Mouse (Mus musculus) CH12.LX (cell line): ENCODE results near the gene Fam234b. TPM values are rescaled to one million over a fixed set of nuclear protein-coding genes. Genes with fewer than 3 reads are reported as not detected.

Source experiments
- DNase-seq: peaks from one replicate; pipeline ENCODE4 v3.0.0-alpha.2; 2013; ENCODE audit errors: extremely low read depth
- H3K27ac ChIP-seq: 2 replicates; pipeline ENCODE4 v1.5.1; 2012; ENCODE audit warnings: low read depth, mild to moderate bottlenecking, control low read depth, moderate library complexity; ENCODE audit not compliant: insufficient read depth
- H3K27me3 ChIP-seq: replicated peaks from 2 replicates; pipeline ENCODE3; 2012; ENCODE audit warnings: inconsistent platforms
- H3K36me3 ChIP-seq, 2 experiments: replicated peaks in 1 of 2; 2 replicates each; pipeline versions ENCODE3 to v1.6.1; 2012; ENCODE audit warnings: inconsistent platforms in 1 of 2, low read length in 1 of 2, mild to moderate bottlenecking in 1 of 2, mixed read lengths in 1 of 2, moderate library complexity in 1 of 2; ENCODE audit not compliant: control insufficient read depth in 1 of 2, insufficient read depth in 1 of 2
- H3K4me1 ChIP-seq, 2 experiments: 2 replicates each; pipeline ENCODE4 v1.6.1; 2012; ENCODE audit warnings: inconsistent platforms in 1 of 2, moderate library complexity in 1 of 2; ENCODE audit not compliant: insufficient read depth in 2 of 2, control insufficient read depth in 1 of 2
- H3K4me2 ChIP-seq: 2 replicates; pipeline ENCODE4 v1.6.1; 2012; ENCODE audit warnings: low read depth, mild to moderate bottlenecking, control low read depth; ENCODE audit not compliant: poor library complexity, insufficient read depth, severe bottlenecking
- H3K4me3 ChIP-seq, 3 experiments: fragments of 150-350 bp in 1 of 3; sonication (generic) in 1 of 3; replicated peaks in 1 of 3; 2 replicates each; pipeline versions ENCODE3 to v1.5.1; 2011 to 2012; ENCODE audit warnings: low read depth in 2 of 3, low read length in 2 of 3, mild to moderate bottlenecking in 2 of 3, moderate library complexity in 2 of 3, control low read depth in 1 of 3, improper control_type of control experiment in 1 of 3, inconsistent platforms in 1 of 3, mixed read lengths in 1 of 3; ENCODE audit not compliant: poor library complexity in 1 of 3
- H3K79me2 ChIP-seq: replicated peaks from 2 replicates; pipeline ENCODE4 v1.6.1; 2012; ENCODE audit warnings: mild to moderate bottlenecking, moderate library complexity; ENCODE audit not compliant: control insufficient read depth, poor library complexity, insufficient read depth, severe bottlenecking; ENCODE audit errors: extremely low read depth
- H3K9ac ChIP-seq: 2 replicates; pipeline ENCODE4 v1.6.1; 2012; ENCODE audit warnings: low read depth, mild to moderate bottlenecking, control low read depth, moderate library complexity; ENCODE audit not compliant: insufficient read depth
- H3K9me3 ChIP-seq: replicated peaks from 2 replicates; pipeline ENCODE3; 2012; ENCODE audit warnings: low read length, inconsistent platforms, mixed read lengths
- CHD2 ChIP-seq: IDR thresholded peaks from 2 replicates; pipeline ENCODE4 v1.6.1; 2011; ENCODE audit warnings: low read length, improper control_type of control experiment
- CTCF ChIP-seq, 2 experiments: IDR thresholded peaks in 1 of 2; conservative IDR thresholded peaks in 1 of 2; 2 replicates each; pipeline ENCODE4 v1.5.1; 2011 to 2012; ENCODE audit warnings: low read depth in 2 of 2, low read length in 2 of 2, improper control_type of control experiment in 1 of 2, inconsistent platforms in 1 of 2, mild to moderate bottlenecking in 1 of 2, moderate library complexity in 1 of 2
- ELF1 ChIP-seq: IDR thresholded peaks from 2 replicates; pipeline ENCODE4 v1.6.1; 2014; ENCODE audit warnings: low read depth, mild to moderate bottlenecking, inconsistent platforms, low read length, improper control_type of control experiment
- EP300 ChIP-seq: IDR thresholded peaks from 2 replicates; pipeline ENCODE4 v1.6.1; 2011; ENCODE audit warnings: low read length, improper control_type of control experiment
- ETS1 ChIP-seq: conservative IDR thresholded peaks from 2 replicates; pipeline ENCODE4 v1.6.1; 2012; ENCODE audit warnings: low read depth, mild to moderate bottlenecking, inconsistent platforms, low read length, improper control_type of control experiment, moderate library complexity
- GABPA ChIP-seq: IDR thresholded peaks from 2 replicates; pipeline ENCODE4 v1.6.1; 2012; ENCODE audit warnings: low read depth, low read length, improper control_type of control experiment, inconsistent platforms; ENCODE audit not compliant: insufficient replicate concordance
- IRF4 ChIP-seq: IDR thresholded peaks from 2 replicates; pipeline ENCODE4 v1.6.1; 2014; ENCODE audit warnings: low read depth, mild to moderate bottlenecking, inconsistent platforms, low read length, improper control_type of control experiment
- JUN ChIP-seq: IDR thresholded peaks from 2 replicates; pipeline ENCODE4 v1.6.1; 2011; ENCODE audit warnings: low read depth, mild to moderate bottlenecking, low read length, improper control_type of control experiment, moderate library complexity; ENCODE audit not compliant: insufficient read depth
- JUND ChIP-seq: conservative IDR thresholded peaks from 2 replicates; pipeline ENCODE4 v1.6.1; 2011; ENCODE audit warnings: low read depth, low read length, improper control_type of control experiment
- MAFK ChIP-seq: IDR thresholded peaks from 2 replicates; pipeline ENCODE4 v1.6.1; 2011; ENCODE audit warnings: low read length, improper control_type of control experiment; ENCODE audit not compliant: insufficient replicate concordance
- MAX ChIP-seq: IDR thresholded peaks from 2 replicates; pipeline ENCODE4 v1.6.1; 2011; ENCODE audit warnings: low read length, improper control_type of control experiment
- MAZ ChIP-seq: IDR thresholded peaks from 2 replicates; pipeline ENCODE4 v1.6.1; 2012; ENCODE audit warnings: low read depth, mild to moderate bottlenecking, inconsistent platforms, low read length, improper control_type of control experiment, moderate library complexity
- MEF2A ChIP-seq: IDR thresholded peaks from 2 replicates; pipeline ENCODE4 v1.6.1; 2014; ENCODE audit warnings: low read depth, mild to moderate bottlenecking, inconsistent platforms, low read length, improper control_type of control experiment, borderline replicate concordance
- MXI1 ChIP-seq: IDR thresholded peaks from 2 replicates; pipeline ENCODE4 v1.6.1; 2011; ENCODE audit warnings: mild to moderate bottlenecking, low read depth, low read length, improper control_type of control experiment
- MYC ChIP-seq: IDR thresholded peaks from 2 replicates; pipeline ENCODE4 v1.6.1; 2011; ENCODE audit warnings: low read depth, mild to moderate bottlenecking, improper control_type of control experiment, low read length
- NELFE ChIP-seq: IDR thresholded peaks from 2 replicates; pipeline ENCODE4 v1.6.1; 2011; ENCODE audit warnings: low read depth, low read length, improper control_type of control experiment
- NRF1 ChIP-seq: IDR thresholded peaks from 2 replicates; pipeline ENCODE4 v1.6.1; 2014; ENCODE audit warnings: low read depth, mild to moderate bottlenecking, inconsistent platforms, low read length, improper control_type of control experiment, moderate library complexity
- POLR2A ChIP-seq: IDR thresholded peaks from 2 replicates; pipeline ENCODE4 v1.6.1; 2011; ENCODE audit warnings: low read depth, mild to moderate bottlenecking, improper control_type of control experiment, low read length
- POLR2AphosphoS2 ChIP-seq: IDR thresholded peaks from 2 replicates; pipeline ENCODE4 v1.6.1; 2011; ENCODE audit warnings: low read depth, low read length, improper control_type of control experiment
- RAD21 ChIP-seq: IDR thresholded peaks from 2 replicates; pipeline ENCODE4 v1.6.1; 2011; ENCODE audit warnings: low read depth, mild to moderate bottlenecking, low read length, improper control_type of control experiment, moderate library complexity
- RCOR1 ChIP-seq: conservative IDR thresholded peaks from 2 replicates; pipeline ENCODE4 v1.6.1; 2012; ENCODE audit warnings: low read depth, mild to moderate bottlenecking, inconsistent platforms, low read length, improper control_type of control experiment
- SIN3A ChIP-seq: IDR thresholded peaks from 2 replicates; pipeline ENCODE4 v1.6.1; 2012; ENCODE audit warnings: low read length, improper control_type of control experiment, inconsistent platforms
- SMC3 ChIP-seq: IDR thresholded peaks from 2 replicates; pipeline ENCODE4 v1.6.1; 2011; ENCODE audit warnings: low read depth, low read length, improper control_type of control experiment
- UBTF ChIP-seq: IDR thresholded peaks from 2 replicates; pipeline ENCODE4 v1.6.1; 2012; ENCODE audit warnings: low read depth, mild to moderate bottlenecking, inconsistent platforms, low read length, improper control_type of control experiment, moderate library complexity
- USF2 ChIP-seq: conservative IDR thresholded peaks from 2 replicates; pipeline ENCODE4 v1.6.1; 2011; ENCODE audit warnings: low read depth, low read length, improper control_type of control experiment
- ZC3H11A ChIP-seq: IDR thresholded peaks from 2 replicates; pipeline ENCODE4 v1.6.1; 2012; ENCODE audit warnings: low read depth, mild to moderate bottlenecking, inconsistent platforms, low read length, improper control_type of control experiment
- ZKSCAN1 ChIP-seq: IDR thresholded peaks from 2 replicates; pipeline ENCODE4 v1.6.1; 2012; ENCODE audit warnings: low read depth, inconsistent platforms, low read length, improper control_type of control experiment, borderline replicate concordance
- ZMIZ1 ChIP-seq: IDR thresholded peaks from 2 replicates; pipeline ENCODE4 v1.6.1; 2012; ENCODE audit warnings: low read depth, mild to moderate bottlenecking, inconsistent platforms, low read length, improper control_type of control experiment
- ZNF384 ChIP-seq: IDR thresholded peaks from 2 replicates; pipeline ENCODE4 v1.6.1; 2012; ENCODE audit warnings: low read depth, low read length, improper control_type of control experiment, inconsistent platforms
- dilution Hi-C: fragments of 300-500 bp; cut with MboI; formaldehyde crosslinking; loops from 2 replicates; pipeline ENCODE4 v1.14.3; 2020; ENCODE audit warnings: low sequenced_read_pairs; ENCODE audit not compliant: extremely low pct_unique_long_range_greater_than_20kb, extremely low pct_ligation_motif_present
- in situ Hi-C: fragments of 300-500 bp; cut with MboI; formaldehyde crosslinking; loops from 3 replicates; pipeline ENCODE4 v1.14.3; 2019; ENCODE audit warnings: low sequenced_read_pairs, low pct_ligation_motif_present, low pct_unique_long_range_greater_than_20kb, mixed read lengths
- polyA plus RNA-seq: library from polyadenylated mRNA; unstranded; fragments of >175 nt; gene quantifications from 2 replicates; pipeline ENCODE4 v1.2.1, GENCODE M21; 2012; ENCODE audit warnings: low read depth; ENCODE audit not compliant: insufficient read length
- total RNA-seq, 2 experiments: library from RNA; depleted of rRNA; stranded (reverse); fragments of 300-350 nt in 1 of 2; fragments of >200 nt in 1 of 2; gene quantifications; 2 replicates each; pipeline ENCODE4 v1.2.3; 2012 to 2014

Gene Fam234b
- 0.04 TPM in 2 replicates for total RNA-seq (2012; rRNA removed)
- total RNA-seq (2014; rRNA removed): 0.20 and 0.23 TPM in 2 replicates
- 0.49 and 0.76 TPM in 2 replicates for polyA plus RNA-seq

DNA sequence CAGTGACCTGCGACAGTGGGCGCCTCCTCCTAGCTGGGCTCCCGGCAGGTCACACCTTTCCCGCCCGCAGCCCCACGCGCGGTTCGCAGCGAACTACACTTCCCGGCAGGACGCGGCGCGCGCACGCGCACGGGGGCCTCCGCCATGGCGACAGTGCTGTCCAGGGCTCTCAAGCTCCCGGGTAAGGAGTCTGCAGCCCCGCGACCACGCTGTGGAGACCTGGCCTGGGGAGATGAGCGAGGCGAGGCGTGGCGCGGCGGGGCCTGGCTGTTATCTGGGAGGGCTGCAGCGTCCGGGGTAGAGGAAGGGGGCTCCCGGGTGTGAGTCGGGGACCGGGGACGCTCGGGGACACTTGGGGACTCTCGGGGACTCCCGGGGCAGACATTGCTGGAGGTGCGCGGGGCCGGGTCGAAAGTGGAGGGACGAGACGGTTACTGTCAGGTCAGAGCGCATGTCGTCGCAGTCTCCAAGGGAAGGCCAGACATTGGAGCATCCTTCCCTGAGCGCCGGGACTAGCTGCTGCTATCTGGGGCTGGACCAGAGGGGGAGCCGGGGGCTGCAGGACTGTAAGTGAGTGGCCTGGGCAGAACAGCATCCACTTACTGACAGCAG is at the start of gene Fam234b, which contains the start of gene Hebp1:
TSS of gene Fam234b (plus strand) at position 57 of the 612 bp plus-strand sequence.
TSS of gene Hebp1 (minus strand) at position 102 of the 612 bp plus-strand sequence.
- no peak for DNase-seq
- no peak within 1 kb of the TSS for H3K4me2 ChIP-seq
- dilution Hi-C loops (no loop called here), in situ Hi-C loops (no loop called here)
- no peak within 1 kb of the TSS for H3K27ac ChIP-seq
- no peaks in the 10 kb centered on the region for H3K9me3 ChIP-seq
- no peak within 1 kb of the TSS for H3K4me3 ChIP-seq
- no peak within 1 kb of the TSS for H3K9ac ChIP-seq
- peaks cover 0 to 24% of the 10 kb centered on the region in 2 experiments; a peak in 2 of 4 replicates for H3K4me1 ChIP-seq
- H3K27me3 ChIP-seq: no peaks in the 10 kb centered on the region
- no peaks in the 10 kb centered on the region for H3K79me2 ChIP-seq
- no peak for TF ChIP-seq POLR2AphosphoS2
- no peak for TF ChIP-seq ZNF384
- TF ChIP-seq MXI1: no peak
- no peak for TF ChIP-seq ELF1
- TF ChIP-seq POLR2A: no peak
- TF ChIP-seq JUN: no peak
- H3K36me3 ChIP-seq: no peaks in the 10 kb centered on the region

- Histone ChIP-seq H3K27ac (no peak overlapping the region), H3K79me2 (no peaks in the 10 kb centered on the region), H3K4me3 (no peak overlapping the region), H3K4me2 (no peak overlapping the region), H3K9ac (no peak overlapping the region), H3K9me3 (peaks cover 3% of the 10 kb centered on the region), H3K36me3 (no peaks in the 10 kb centered on the region), H3K27me3 (no peaks in the 10 kb centered on the region), H3K4me1 (peaks cover 0 to 16% of the 10 kb centered on the region in 2 experiments; a peak in 2 of 4 replicates)
- DNase-seq: peak; percentile 15
- TF ChIP-seq CTCF (conservative IDR thresholded peaks at IDR 0.05 in 1 of 2, IDR thresholded peaks at IDR 0.05 in 1 of 2; ENCODE audit: low read depth in 2 of 2, low read length in 2 of 2) (peak; percentile 70 to 88), IRF4 (no peak), ZMIZ1 (no peak), NRF1 (no peak), ETS1 (no peak), CHD2 (no peak), ZC3H11A (no peak), NELFE (no peak), SMC3 (peak; percentile 63), MAFK (no peak), MAX (no peak), MXI1 (no peak), RAD21 (peak; percentile 20), USF2 (no peak), RCOR1 (no peak), UBTF (no peak), ZKSCAN1 (no peak), ELF1 (no peak), JUN (no peak), SIN3A (no peak), MAZ (no peak), GABPA (no peak), POLR2A (no peak), EP300 (no peak), JUND (no peak), MEF2A (no peak), MYC (no peak)
- dilution Hi-C loops (no loop called here), in situ Hi-C loops (loop anchor here (10.0 kb wide), 1 partner anchor 64 kb away; no protein-coding TSS in a partner anchor)
Measured at GRCm38 (mm10) chr6:135148506-135148905, 49.3 kb upstream of the Fam234b start.
